Mouse (Mus musculus): ENCODE measurements at regions not wholly inside any gene's neighbourhood (a gene's known extent, or its start where the extent isn't known, plus 50 kb on each side); places are given as distances from the start of the nearest gene placed in this dataset.
"Not testable (repeated sequence)": the region's sequence is repeated elsewhere in the genome, so short reads cannot be mapped to it uniquely, and the experiment has no call there.

- H3K9me3 ChIP-seq (replicated peaks; ENCODE audit: low read length) = no peaks in the 10 kb centered on the region
- H3K4me1 ChIP-seq (ENCODE audit: control insufficient read depth in 1 of 2, insufficient read depth in 2 of 2) = no peaks in the 10 kb centered on the region
- dilution Hi-C loops (cut with MboI; ENCODE audit: extremely low pct_ligation_motif_present, extremely low pct_unique_long_range_greater_than_20kb, low sequenced_read_pairs) (no loop called here), in situ Hi-C loops (cut with MboI; ENCODE audit: low pct_ligation_motif_present, low pct_unique_long_range_greater_than_20kb, low sequenced_read_pairs) (no loop called here)
- TF ChIP-seq RCOR1 (conservative IDR thresholded peaks at IDR 0.05; ENCODE audit: low read depth, low read length) (no peak), MEF2A (IDR thresholded peaks at IDR 0.05; ENCODE audit: borderline replicate concordance, low read depth, low read length) (no peak), MAZ (IDR thresholded peaks at IDR 0.05; ENCODE audit: low read depth, low read length) (no peak), NELFE (IDR thresholded peaks at IDR 0.05; ENCODE audit: low read depth, low read length) (no peak), USF1 (IDR thresholded peaks at IDR 0.05; ENCODE audit: low read depth, low read length) (no peak), BHLHE40 (IDR thresholded peaks at IDR 0.05; ENCODE audit: low read depth, low read length) (no peak)
- H3K27ac ChIP-seq (ENCODE audit: insufficient read depth, low read depth) = no peak overlapping the region
- H3K79me2 ChIP-seq (replicated peaks; ENCODE audit: control insufficient read depth, extremely low read depth, insufficient read depth, poor library complexity, severe bottlenecking) = no peaks in the 10 kb centered on the region
- no peak for DNase-seq (ENCODE audit: extremely low read depth)
- H3K36me3 ChIP-seq (replicated peaks in 1 of 2; ENCODE audit: control insufficient read depth in 1 of 2, insufficient read depth in 1 of 2, low read length in 1 of 2) = no peaks in the 10 kb centered on the region
- H3K9ac ChIP-seq (ENCODE audit: insufficient read depth, low read depth) = no peak overlapping the region
- no peak overlapping the region for H3K4me3 ChIP-seq (replicated peaks in 1 of 3; ENCODE audit: low read depth in 2 of 3, low read length in 2 of 3, poor library complexity in 1 of 3)
- no peaks in the 10 kb centered on the region for H3K27me3 ChIP-seq (replicated peaks)
- no peak overlapping the region for H3K4me2 ChIP-seq (ENCODE audit: insufficient read depth, low read depth, poor library complexity, severe bottlenecking)
Observed at GRCm38 (mm10) chr9:33691731-33692130, 794.0 kb upstream of the Kirrel3 start.

GRCm38 (mm10) chr9:33717614-33718013 lies 768.1 kb upstream of the Kirrel3 start:
- dilution Hi-C loops (cut with MboI; ENCODE audit: extremely low pct_ligation_motif_present, extremely low pct_unique_long_range_greater_than_20kb, low sequenced_read_pairs) (no loop called here), in situ Hi-C loops (cut with MboI; ENCODE audit: low pct_ligation_motif_present, low pct_unique_long_range_greater_than_20kb, low sequenced_read_pairs) (no loop called here)
- H3K4me2 ChIP-seq (ENCODE audit: insufficient read depth, low read depth, poor library complexity, severe bottlenecking) = no peak overlapping the region
- H3K9ac ChIP-seq (ENCODE audit: insufficient read depth, low read depth) = no peak overlapping the region
- no peak overlapping the region for H3K4me3 ChIP-seq (replicated peaks in 1 of 3; ENCODE audit: low read depth in 2 of 3, low read length in 2 of 3, poor library complexity in 1 of 3)
- peaks cover 0 to 15% of the 10 kb centered on the region in 2 experiments; a peak in 2 of 4 replicates for H3K4me1 ChIP-seq (ENCODE audit: control insufficient read depth in 1 of 2, insufficient read depth in 2 of 2)
- no peaks in the 10 kb centered on the region for H3K36me3 ChIP-seq (replicated peaks in 1 of 2; ENCODE audit: control insufficient read depth in 1 of 2, insufficient read depth in 1 of 2, low read length in 1 of 2)
- TF ChIP-seq TCF12 (IDR thresholded peaks at IDR 0.05; ENCODE audit: low read depth, low read length) (no peak), SIN3A (IDR thresholded peaks at IDR 0.05; ENCODE audit: low read length) (no peak), E2F4 (IDR thresholded peaks at IDR 0.05; ENCODE audit: insufficient replicate concordance, low read depth, low read length) (no peak), MYC (IDR thresholded peaks at IDR 0.05; ENCODE audit: low read depth, low read length) (no peak), TBP (conservative IDR thresholded peaks at IDR 0.05; ENCODE audit: low read depth, low read length) (no peak), BHLHE40 (IDR thresholded peaks at IDR 0.05; ENCODE audit: low read depth, low read length) (no peak), SMC3 (IDR thresholded peaks at IDR 0.05; ENCODE audit: low read depth, low read length) (no peak), NRF1 (IDR thresholded peaks at IDR 0.05; ENCODE audit: low read depth, low read length) (no peak), UBTF (IDR thresholded peaks at IDR 0.05; ENCODE audit: low read depth, low read length) (no peak)
- no peaks in the 10 kb centered on the region for H3K79me2 ChIP-seq (replicated peaks; ENCODE audit: control insufficient read depth, extremely low read depth, insufficient read depth, poor library complexity, severe bottlenecking)
- H3K27me3 ChIP-seq (replicated peaks) = no peaks in the 10 kb centered on the region
- H3K9me3 ChIP-seq (replicated peaks; ENCODE audit: low read length) = no peaks in the 10 kb centered on the region
- no peak for DNase-seq (ENCODE audit: extremely low read depth)
- no peak overlapping the region for H3K27ac ChIP-seq (ENCODE audit: insufficient read depth, low read depth)

GRCm38 (mm10) chr9:33724811-33725210 lies 760.9 kb upstream of the Kirrel3 start:
- Histone ChIP-seq H3K9me3 (replicated peaks; ENCODE audit: low read length) (no peaks in the 10 kb centered on the region), H3K27me3 (replicated peaks) (no peaks in the 10 kb centered on the region), H3K9ac (ENCODE audit: insufficient read depth, low read depth) (no peak overlapping the region), H3K4me3 (replicated peaks in 1 of 3; ENCODE audit: low read depth in 2 of 3, low read length in 2 of 3, poor library complexity in 1 of 3) (no peak overlapping the region), H3K79me2 (replicated peaks; ENCODE audit: control insufficient read depth, extremely low read depth, insufficient read depth, poor library complexity, severe bottlenecking) (no peaks in the 10 kb centered on the region), H3K4me2 (ENCODE audit: insufficient read depth, low read depth, poor library complexity, severe bottlenecking) (no peak overlapping the region), H3K36me3 (replicated peaks in 1 of 2; ENCODE audit: control insufficient read depth in 1 of 2, insufficient read depth in 1 of 2, low read length in 1 of 2) (no peaks in the 10 kb centered on the region), H3K4me1 (ENCODE audit: control insufficient read depth in 1 of 2, insufficient read depth in 2 of 2) (peaks cover 0 to 11% of the 10 kb centered on the region in 2 experiments; a peak in 2 of 4 replicates), H3K27ac (ENCODE audit: insufficient read depth, low read depth) (no peak overlapping the region)
- in situ Hi-C loops (cut with MboI; ENCODE audit: low pct_ligation_motif_present, low pct_unique_long_range_greater_than_20kb, low sequenced_read_pairs) (no loop called here), dilution Hi-C loops (cut with MboI; ENCODE audit: extremely low pct_ligation_motif_present, extremely low pct_unique_long_range_greater_than_20kb, low sequenced_read_pairs) (no loop called here)
- no peak for TF ChIP-seq ETS1 (conservative IDR thresholded peaks at IDR 0.05; ENCODE audit: low read depth, low read length)
- DNase-seq (ENCODE audit: extremely low read depth) = no peak

- H3K27me3 ChIP-seq (replicated peaks); H3K9ac ChIP-seq (ENCODE audit: insufficient read depth, low read depth); dilution Hi-C loops (cut with MboI; ENCODE audit: extremely low pct_ligation_motif_present, extremely low pct_unique_long_range_greater_than_20kb, low sequenced_read_pairs); DNase-seq (ENCODE audit: extremely low read depth); H3K79me2 ChIP-seq (replicated peaks; ENCODE audit: control insufficient read depth, extremely low read depth, insufficient read depth, poor library complexity, severe bottlenecking); H3K4me2 ChIP-seq (ENCODE audit: insufficient read depth, low read depth, poor library complexity, severe bottlenecking); H3K9me3 ChIP-seq (replicated peaks; ENCODE audit: low read length); H3K36me3 ChIP-seq (replicated peaks in 1 of 2; ENCODE audit: control insufficient read depth in 1 of 2, insufficient read depth in 1 of 2, low read length in 1 of 2); H3K27ac ChIP-seq (ENCODE audit: insufficient read depth, low read depth); H3K4me3 ChIP-seq (replicated peaks in 1 of 3; ENCODE audit: low read depth in 2 of 3, low read length in 2 of 3, poor library complexity in 1 of 3); H3K4me1 ChIP-seq (ENCODE audit: control insufficient read depth in 1 of 2, insufficient read depth in 2 of 2); in situ Hi-C loops (cut with MboI; ENCODE audit: low pct_ligation_motif_present, low pct_unique_long_range_greater_than_20kb, low sequenced_read_pairs): not testable (repeated sequence)
Observed at GRCm38 (mm10) chr9:33728058-33728457, 757.6 kb upstream of the Kirrel3 start.
